Mouse (Mus musculus) heart, adult 2 months (tissue): ENCODE measurements around the gene Ror1.

Experiments
- CTCF ChIP-seq: fragments of 200-600 bp; IDR thresholded peaks from 2 replicates; pipeline ENCODE4 v1.8.1; 2022; ENCODE audit warnings: antibody characterized with exemption, mild to moderate bottlenecking, moderate library complexity
- EP300 ChIP-seq: fragments of 200-500 bp; IDR thresholded peaks from 2 replicates; pipeline ENCODE4 v1.6.1; 2011; ENCODE audit warnings: low read depth, low read length, control low read depth; ENCODE audit not compliant: insufficient read depth
- POLR2A ChIP-seq: fragments of 200-500 bp; IDR thresholded peaks from 2 replicates; pipeline ENCODE4 v1.6.1; 2011; ENCODE audit warnings: mild to moderate bottlenecking, low read depth, low read length, control low read depth; ENCODE audit not compliant: insufficient read depth

DNA sequence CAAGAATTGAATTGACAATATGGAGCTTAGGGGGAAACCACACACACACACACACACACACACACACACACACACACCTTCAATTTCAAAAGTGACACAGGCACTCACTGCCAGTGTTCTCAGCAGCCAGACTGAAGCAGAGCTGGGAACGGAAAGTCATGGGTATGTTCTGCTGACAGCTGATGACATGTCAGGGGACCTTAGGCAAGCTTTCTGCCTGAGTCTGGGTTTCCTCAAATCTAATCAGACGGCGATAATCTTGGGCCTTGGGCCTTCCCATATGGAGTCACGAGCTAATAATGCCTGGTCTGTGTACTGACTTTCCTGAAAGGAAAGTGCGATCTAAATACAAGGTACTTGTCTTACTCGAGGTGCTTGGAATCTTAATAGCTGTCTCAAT lies 202.1 kb downstream of the Ror1 start:
- no peak for TF ChIP-seq POLR2A
- no peak for TF ChIP-seq CTCF
- TF ChIP-seq EP300: no peak
